Mouse (Mus musculus): ENCODE results near the gene Olfr764-ps1. TPM values are rescaled to one million over a fixed set of nuclear protein-coding genes. Genes with fewer than 3 reads are reported as not detected.

The Olfr764-ps1 gene
- polyA plus RNA-seq (2012; rRNA removed): not detected in 2 replicates

GRCm38 (mm10) chr10:129039796-129040195 lies at the start of gene Olfr764-ps1:
TSS of gene Olfr764-ps1 (minus strand) at chr10:129039896.

DNA sequence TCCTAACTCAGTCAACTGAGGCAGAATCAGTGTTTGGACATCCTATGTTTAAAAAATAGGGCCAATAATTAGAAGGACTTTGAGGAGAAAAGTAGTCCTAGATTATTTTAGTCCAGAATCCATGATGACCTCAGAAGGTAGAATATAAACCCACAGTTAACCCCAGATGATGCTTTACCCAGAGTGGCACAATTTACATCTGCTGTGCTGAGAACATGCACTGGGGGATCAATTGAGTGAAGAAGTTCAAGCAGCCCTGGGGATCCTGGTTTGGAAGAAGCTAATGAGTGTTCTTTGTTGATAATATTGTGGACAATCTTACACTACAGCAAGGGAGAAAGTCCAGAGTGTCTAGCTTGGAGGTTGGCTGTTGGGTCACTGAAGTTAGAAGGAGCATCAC lies 43.1 kb upstream of the Olfr764-ps1 start, which contains the start of gene Olfr767:
Gene Olfr767, minus strand, starts transcription at position 101 of the 400 bp plus-strand sequence.

GRCm38 (mm10) chr10:129068877-129069276 lies 29.2 kb upstream of the Olfr764-ps1 start, which contains the start of gene Olfr766-ps1:
TSS of gene Olfr766-ps1 (minus strand) at chr10:129068977.

DNA sequence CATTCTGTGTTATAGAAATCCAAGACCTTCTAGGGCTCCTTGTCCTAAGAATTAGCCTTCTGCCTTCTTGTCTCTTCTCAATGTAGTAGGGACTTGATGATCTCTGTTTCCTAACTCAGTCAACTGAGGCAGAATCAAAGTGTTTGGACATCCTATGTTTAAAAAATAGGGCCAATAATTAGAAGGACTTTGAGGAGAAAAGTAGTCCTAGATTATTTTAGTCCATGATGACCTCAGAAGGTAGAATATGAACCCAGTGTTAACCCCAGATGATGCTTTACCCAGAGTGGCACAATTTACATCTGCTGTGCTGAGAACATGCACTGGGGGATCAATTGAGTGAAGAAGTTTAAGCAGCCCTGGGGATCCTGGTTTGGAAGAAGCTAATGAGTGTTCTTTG lies 10.2 kb upstream of the Olfr764-ps1 start, which contains the start of gene Olfr765:
Gene Olfr765, minus strand, starts transcription at position 101 of the 400 bp plus-strand sequence.

DNA sequence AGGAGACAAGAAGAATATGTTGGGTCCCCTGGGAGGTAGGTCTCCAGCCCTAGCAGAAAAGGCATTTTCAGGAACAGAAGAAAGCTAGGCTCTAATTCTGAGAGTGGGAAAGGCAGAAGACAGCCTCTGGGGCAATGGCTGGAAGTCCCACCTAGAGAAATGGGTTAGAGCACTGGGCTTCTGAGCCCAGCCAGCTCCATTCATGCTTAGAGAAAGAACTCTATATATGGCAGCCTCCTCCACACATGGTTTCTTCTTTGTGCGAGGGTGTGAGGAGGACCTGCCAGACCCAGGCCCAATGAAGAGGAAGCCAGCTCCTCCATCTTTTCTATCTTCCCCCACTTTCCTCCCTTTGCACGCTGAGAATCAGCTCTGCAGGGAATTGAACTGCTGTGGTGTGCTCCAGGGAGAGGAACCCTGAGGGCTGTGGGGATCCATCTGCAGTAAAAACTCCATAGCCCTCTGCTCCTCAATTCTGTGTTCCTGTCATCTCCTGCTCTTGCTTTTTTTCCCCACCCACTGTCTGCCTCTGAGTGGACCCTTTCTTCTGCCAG lies 29.3 kb downstream of the Olfr764-ps1 start, which contains the start of gene Olfr763:
Gene Olfr763, plus strand, starts transcription at position 504 of the 554 bp plus-strand sequence.

DNA sequence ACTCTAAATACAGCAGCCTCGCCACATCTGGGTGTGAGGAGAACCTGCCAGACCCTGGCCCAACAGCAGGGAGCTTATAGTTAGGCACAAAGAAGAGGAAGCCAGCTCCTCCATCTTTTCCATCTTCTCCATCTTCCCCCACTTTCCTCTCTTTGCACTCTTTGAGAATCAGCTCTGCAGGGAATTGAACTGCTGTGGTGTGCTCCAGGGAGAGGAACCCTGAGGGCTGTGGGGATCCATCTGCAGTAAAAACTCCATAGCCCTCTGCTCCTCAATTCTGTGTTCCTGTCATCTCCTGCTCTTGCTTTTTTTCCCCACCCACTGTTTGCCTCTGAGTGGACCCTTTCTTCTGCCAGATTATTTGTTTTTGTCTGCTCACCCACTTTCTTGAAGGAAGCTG lies 50.6 kb downstream of the Olfr764-ps1 start, which contains the start of gene Olfr9:
Gene Olfr9, plus strand, starts transcription at position 301 of the 400 bp plus-strand sequence.

Other genes starting within 250 kb of the Olfr764-ps1 start
- 0.63 and 0.98 TPM in 2 replicates for gene Mmp19, start 249.0 kb downstream of the Olfr764-ps1 start, polyA plus RNA-seq (2012; rRNA removed)
- gene Dnajc14, start 235.8 kb downstream of the Olfr764-ps1 start, polyA plus RNA-seq (2012; rRNA removed): 31.5 and 33.5 TPM in 2 replicates
- 20.1 and 26.3 TPM in 2 replicates for gene Tmem198b, start 235.5 kb downstream of the Olfr764-ps1 start, polyA plus RNA-seq (2012; rRNA removed)
- 179 and 285 TPM in 2 replicates for gene Sarnp, start 222.6 kb downstream of the Olfr764-ps1 start, polyA plus RNA-seq (2012; rRNA removed)
- 28.3 and 45.2 TPM in 2 replicates for gene Ormdl2, start 218.3 kb downstream of the Olfr764-ps1 start, polyA plus RNA-seq (2012; rRNA removed)
- gene Gdf11, start 148.2 kb downstream of the Olfr764-ps1 start, polyA plus RNA-seq (2012; rRNA removed): 17.2 and 21.7 TPM in 2 replicates
- 82.1 and 143 TPM in 2 replicates for gene Cd63, start 138.9 kb downstream of the Olfr764-ps1 start, polyA plus RNA-seq (2012; rRNA removed)
- gene Rdh5, start 117.0 kb downstream of the Olfr764-ps1 start, polyA plus RNA-seq (2012; rRNA removed): 14.8 and 16.9 TPM in 2 replicates
- gene Bloc1s1, start 115.9 kb downstream of the Olfr764-ps1 start, polyA plus RNA-seq (2012; rRNA removed): 223 and 301 TPM in 2 replicates
- gene Itga7, start 106.1 kb downstream of the Olfr764-ps1 start, polyA plus RNA-seq (2012; rRNA removed): 3.0 and 4.4 TPM in 2 replicates
- 0.04 TPM in 1 of 2 replicates, not detected in the other for gene Mettl7b, start 78.9 kb downstream of the Olfr764-ps1 start, polyA plus RNA-seq (2012; rRNA removed)
- not detected in 2 replicates for gene Olfr9, start 50.5 kb downstream of the Olfr764-ps1 start, polyA plus RNA-seq (2012; rRNA removed)
- gene Olfr763, start 29.1 kb downstream of the Olfr764-ps1 start, polyA plus RNA-seq (2012; rRNA removed): not detected in 2 replicates
- not detected in 2 replicates for gene Olfr765, start 10.1 kb upstream of the Olfr764-ps1 start, polyA plus RNA-seq (2012; rRNA removed)
- gene Olfr766-ps1, start 29.1 kb upstream of the Olfr764-ps1 start, polyA plus RNA-seq (2012; rRNA removed): not detected in 2 replicates
- gene Olfr767, start 43.0 kb upstream of the Olfr764-ps1 start, polyA plus RNA-seq (2012; rRNA removed): not detected in 2 replicates
- not detected in 2 replicates for gene Olfr768, start 59.5 kb upstream of the Olfr764-ps1 start, polyA plus RNA-seq (2012; rRNA removed)
- not detected in 2 replicates for gene Olfr769, start 78.0 kb upstream of the Olfr764-ps1 start, polyA plus RNA-seq (2012; rRNA removed)
- not detected in 2 replicates for gene Olfr770, start 99.1 kb upstream of the Olfr764-ps1 start, polyA plus RNA-seq (2012; rRNA removed)
- not detected in 2 replicates for gene Olfr771, start 124.9 kb upstream of the Olfr764-ps1 start, polyA plus RNA-seq (2012; rRNA removed)
- gene Olfr772, start 138.0 kb upstream of the Olfr764-ps1 start, polyA plus RNA-seq (2012; rRNA removed): not detected in 2 replicates
- gene Olfr773, start 147.5 kb upstream of the Olfr764-ps1 start, polyA plus RNA-seq (2012; rRNA removed): not detected in 2 replicates
- not detected in 2 replicates for gene Olfr774, start 196.3 kb upstream of the Olfr764-ps1 start, polyA plus RNA-seq (2012; rRNA removed)
- not detected in 2 replicates for gene Olfr775, start 208.5 kb upstream of the Olfr764-ps1 start, polyA plus RNA-seq (2012; rRNA removed)
- not detected in 2 replicates for gene Olfr776, start 219.2 kb upstream of the Olfr764-ps1 start, polyA plus RNA-seq (2012; rRNA removed)
- gene Olfr777, start 231.6 kb upstream of the Olfr764-ps1 start, polyA plus RNA-seq (2012; rRNA removed): not detected in 2 replicates

All from central nervous system, embryonic 11.5 days (tissue).